Mouse (Mus musculus) heart, postnatal 0 days (tissue): ENCODE measurements around the gene Pard3. TPM values are rescaled to one million over a fixed set of nuclear protein-coding genes. Genes with fewer than 3 reads are reported as not detected.

Experiments used
- ATAC-seq: fragments of 200-750 bp; cut with Nextera tagmentation; 2 replicates; pipeline ENCODE4 v1.8.0; 2017; ENCODE audit warnings: low read depth, moderate number of reproducible peaks, moderate library complexity; ENCODE audit not compliant: insufficient read depth
- DNase-seq: peaks from one replicate; pipeline ENCODE4 v3.0.0-alpha.2; 2016; ENCODE audit warnings: low spot score
- H3K27ac ChIP-seq: fragments of 300-500 bp; sonication (generic); 2 replicates; pipeline ENCODE4 v1.5.1; 2014; ENCODE audit warnings: low read depth, mild to moderate bottlenecking
- H3K27me3 ChIP-seq: fragments of 300-500 bp; sonication (generic); 2 replicates; pipeline ENCODE4 v1.6.1; 2014; ENCODE audit warnings: low read length, mixed read lengths; ENCODE audit not compliant: control insufficient read depth, insufficient read depth
- H3K36me3 ChIP-seq: fragments of 300-500 bp; sonication (generic); replicated peaks from 2 replicates; pipeline ENCODE4 v1.6.1; 2014; ENCODE audit warnings: low read length, mixed read lengths; ENCODE audit not compliant: control insufficient read depth, insufficient read depth
- H3K4me1 ChIP-seq: fragments of 300-500 bp; sonication (generic); 2 replicates; pipeline ENCODE4 v1.6.1; 2014; ENCODE audit warnings: antibody characterized with exemption; ENCODE audit not compliant: control insufficient read depth, insufficient read depth
- H3K4me2 ChIP-seq: fragments of 300-500 bp; sonication (generic); 2 replicates; pipeline ENCODE4 v1.6.1; 2014; ENCODE audit warnings: low read depth, mild to moderate bottlenecking, low read length, moderate library complexity
- H3K4me3 ChIP-seq: fragments of 300-500 bp; sonication (generic); 2 replicates; pipeline ENCODE4 v1.5.1; 2014; ENCODE audit warnings: low read depth, low read length
- H3K9ac ChIP-seq: fragments of 300-500 bp; sonication (generic); replicated peaks from 2 replicates; pipeline ENCODE4 v1.6.1; 2014; ENCODE audit warnings: low read depth, low read length, mixed read lengths
- H3K9me3 ChIP-seq: fragments of 300-500 bp; sonication (generic); replicated peaks from 2 replicates; pipeline ENCODE4 v1.6.1; 2016; ENCODE audit warnings: low read length; ENCODE audit not compliant: control insufficient read depth
- CTCF ChIP-seq: IDR thresholded peaks from 2 replicates; pipeline ENCODE4 v1.5.1; 2016; ENCODE audit warnings: antibody characterized with exemption, control low read depth, low read depth
- EP300 ChIP-seq: IDR thresholded peaks from 2 replicates; pipeline ENCODE4 v1.6.1; 2016; ENCODE audit warnings: antibody characterized with exemption, low read depth
- WGBS: fragments of 180-500 bp; shearing (Covaris S2); extraction: QIAGEN DNeasy Blood & Tissue Kit; methylation state at CpG from one replicate; pipeline ENCODE4 v1.1.7; 2014; 5-methylcytosine and 5-hydroxymethylcytosine counted together
- polyA plus RNA-seq: library from polyadenylated mRNA; unstranded; fragments of >200 nt; fragmentation: Nextera tagmentation; extraction: Ambion mirVana; gene quantifications from 2 replicates; pipeline ENCODE4 v1.2.1, GENCODE M21; 2015
- total RNA-seq: library from RNA; depleted of rRNA; stranded (reverse); fragments of >200 nt; gene quantifications from 2 replicates; pipeline ENCODE4 v1.2.3, GENCODE M21; 2014; ENCODE audit warnings: low replicate concordance

The Pard3 gene
- total and polyA plus RNA-seq, 2 experiments from 2014 or later = 9.2 to 13.8 TPM

GRCm38 (mm10) chr8:127148821-127149220, 85.1 kb downstream of the Pard3 start:
- TF ChIP-seq EP300 = no peak
- no peak for TF ChIP-seq CTCF
- H3K27ac ChIP-seq = no peak overlapping the region
- no peak for DNase-seq
- H3K36me3 ChIP-seq = no peaks in the 10 kb centered on the region
- no peak overlapping the region for H3K4me2 ChIP-seq
- no peak for ATAC-seq
- 27% methylated on average over 7 of the region's 7 CpGs for WGBS
- no peak overlapping the region for H3K4me3 ChIP-seq
- H3K9ac ChIP-seq = no peak overlapping the region
- peaks cover 50% of the 10 kb centered on the region for H3K4me1 ChIP-seq
- H3K27me3 ChIP-seq = no peaks in the 10 kb centered on the region
- no peaks in the 10 kb centered on the region for H3K9me3 ChIP-seq

GRCm38 (mm10) chr8:127150645-127151044, 87.0 kb downstream of the Pard3 start:
- peaks cover 35% of the 10 kb centered on the region for H3K4me1 ChIP-seq
- no peaks in the 10 kb centered on the region for H3K27me3 ChIP-seq
- ATAC-seq (0 out of 2 replicates have a peak, but pooled peaks have one; percentile 33), DNase-seq (no peak)
- H3K4me2 ChIP-seq = no peak overlapping the region
- TF ChIP-seq CTCF (no peak), EP300 (no peak)
- H3K27ac ChIP-seq = no peak overlapping the region
- H3K9me3 ChIP-seq = no peaks in the 10 kb centered on the region
- no peaks in the 10 kb centered on the region for H3K36me3 ChIP-seq
- no peak overlapping the region for H3K4me3 ChIP-seq
- 40% methylated on average over 4 of the region's 4 CpGs for WGBS
- no peak overlapping the region for H3K9ac ChIP-seq

- Histone ChIP-seq H3K9me3 (no peaks in the 10 kb centered on the region), H3K27me3 (no peaks in the 10 kb centered on the region), H3K4me1 (peaks cover 28% of the 10 kb centered on the region), H3K9ac (no peak overlapping the region), H3K36me3 (no peaks in the 10 kb centered on the region), H3K27ac (no peak overlapping the region), H3K4me2 (no peak overlapping the region), H3K4me3 (no peak overlapping the region)
- 40% methylated on average over 3 of the region's 3 CpGs for WGBS
- no peak for DNase-seq
- ATAC-seq = no peak
- no peak for TF ChIP-seq CTCF
- TF ChIP-seq EP300 = no peak
Measured at GRCm38 (mm10) chr8:127151706-127152105, 88.0 kb downstream of the Pard3 start.

GRCm38 (mm10) chr8:127157087-127157486, 93.4 kb downstream of the Pard3 start:
- Histone ChIP-seq H3K4me1 (peaks cover 9% of the 10 kb centered on the region), H3K36me3 (no peaks in the 10 kb centered on the region), H3K4me2 (no peak overlapping the region), H3K4me3 (no peak overlapping the region), H3K9ac (no peak overlapping the region), H3K27me3 (no peaks in the 10 kb centered on the region), H3K27ac (no peak overlapping the region), H3K9me3 (no peaks in the 10 kb centered on the region)
- no peak for TF ChIP-seq EP300
- no peak for TF ChIP-seq CTCF
- ATAC-seq = no peak; the same call in 1 of the 2 replicates
- WGBS = 14% methylated on average over 8 of the region's 8 CpGs
- peak; percentile 51 for DNase-seq

GRCm38 (mm10) chr8:127159421-127159966, 95.8 kb downstream of the Pard3 start:
- Histone ChIP-seq H3K27ac (no peak overlapping the region), H3K9ac (no peak overlapping the region), H3K27me3 (no peaks in the 10 kb centered on the region), H3K4me3 (no peak overlapping the region), H3K4me2 (no peak overlapping the region), H3K36me3 (no peaks in the 10 kb centered on the region), H3K4me1 (peaks cover 9% of the 10 kb centered on the region), H3K9me3 (no peaks in the 10 kb centered on the region)
- WGBS = 51% methylated on average over 3 of the region's 3 CpGs
- TF ChIP-seq CTCF (no peak), EP300 (no peak)
- no peak for DNase-seq
- no peak for ATAC-seq

GRCm38 (mm10) chr8:127161854-127162253, 98.2 kb downstream of the Pard3 start:
- H3K27ac ChIP-seq = no peak overlapping the region
- H3K4me2 ChIP-seq = no peak overlapping the region
- H3K27me3 ChIP-seq = no peaks in the 10 kb centered on the region
- no peak for DNase-seq
- 82% methylated on average over 7 of the region's 7 CpGs for WGBS
- no peak for ATAC-seq
- H3K4me3 ChIP-seq = no peak overlapping the region
- TF ChIP-seq EP300 (no peak), CTCF (no peak)
- H3K9me3 ChIP-seq = no peaks in the 10 kb centered on the region
- peaks cover 9% of the 10 kb centered on the region for H3K4me1 ChIP-seq
- H3K36me3 ChIP-seq = no peaks in the 10 kb centered on the region
- H3K9ac ChIP-seq = no peak overlapping the region
